Mouse (Mus musculus): ENCODE results near the gene 4930402K13Rik.
"Not testable (repeated sequence)": the region's sequence is repeated elsewhere in the genome, so short reads cannot be mapped to it uniquely, and the experiment has no call there.

DNA sequence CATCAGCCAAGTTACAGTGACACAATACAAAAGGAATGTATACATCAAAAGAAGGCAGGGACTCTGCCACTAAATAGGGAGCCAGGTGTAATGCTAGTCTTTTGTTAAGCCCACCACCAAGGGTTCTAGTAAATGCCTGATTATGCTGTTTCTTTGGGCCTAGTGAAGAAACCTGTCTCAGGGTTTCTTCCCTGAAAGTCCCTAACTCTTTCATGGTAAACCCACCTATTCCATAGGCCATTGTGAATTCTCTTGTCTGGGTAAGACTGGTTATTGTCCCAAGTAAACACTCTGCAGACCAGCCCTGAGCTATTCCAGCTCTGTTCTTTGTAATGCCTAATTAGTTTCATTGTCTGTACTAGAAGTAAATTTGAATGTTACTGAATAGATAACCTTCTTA lies 9.3 kb upstream of the 4930402K13Rik start:
- TF ChIP-seq CTCF (IDR thresholded peaks at IDR 0.05; ENCODE audit: control insufficient read depth, insufficient read depth, insufficient read length); MAX (IDR thresholded peaks at IDR 0.05): not testable (repeated sequence)
